Mouse (Mus musculus): ENCODE measurements around the gene Grap2.

GRCm38 (mm10) chr15:80569205-80569604, 3.2 kb upstream of the Grap2 start:
- TF ChIP-seq CTCF (IDR thresholded peaks at IDR 0.05; ENCODE audit: low read depth) (no peak), EP300 (IDR thresholded peaks at IDR 0.05; ENCODE audit: low read depth) (no peak)

All from liver, postnatal 0 days (tissue).